Mouse (Mus musculus): ENCODE results near the gene Zmpste24. TPM values are rescaled to one million over a fixed set of nuclear protein-coding genes. Genes with fewer than 3 reads are reported as not detected.
A peak's percentile ranks its signal among the peaks of the same experiment; 100 is the strongest.

Gene Zmpste24
- polyA plus RNA-seq, 1 experiment from 2014 or later, result 26.6 TPM

GRCm38 (mm10) chr4:121014594-121015267 lies 83.3 kb downstream of the Zmpste24 start:
- no peak overlapping the region for H3K9ac ChIP-seq (replicated peaks)
- H3K4me2 ChIP-seq (replicated peaks), result peak overlapping the region; percentile 66; the same call in 1 of the 2 replicates
- no peak for ATAC-seq (replicated peaks)
- 88% methylated on average over 10 of the region's 10 CpGs for WGBS
- H3K27me3 ChIP-seq, result no peaks in the 10 kb centered on the region
- peaks cover 23% of the 10 kb centered on the region for H3K4me1 ChIP-seq
- no peak overlapping the region for H3K4me3 ChIP-seq
- H3K9me3 ChIP-seq, result no peaks in the 10 kb centered on the region
- H3K27ac ChIP-seq (replicated peaks), result no peak overlapping the region
- no peaks in the 10 kb centered on the region for H3K36me3 ChIP-seq

- Histone ChIP-seq H3K9ac (replicated peaks) (no peak overlapping the region), H3K27me3 (no peaks in the 10 kb centered on the region), H3K4me1 (peaks cover 26% of the 10 kb centered on the region), H3K4me2 (replicated peaks) (no peak overlapping the region), H3K9me3 (no peaks in the 10 kb centered on the region), H3K4me3 (no peak overlapping the region), H3K27ac (replicated peaks) (no peak overlapping the region), H3K36me3 (no peaks in the 10 kb centered on the region)
- ATAC-seq (replicated peaks), result no peak
- 87% methylated on average over 11 of the region's 11 CpGs for WGBS
These were observed 87.1 kb downstream of the Zmpste24 start for GRCm38 (mm10) chr4:121010770-121011549.

Other genes starting within 250 kb of the Zmpste24 start
- gene Rims3, start 243.4 kb downstream of the Zmpste24 start, polyA plus RNA-seq (2015; fragmentation: Nextera tagmentation; extraction: Ambion mirVana), result 9.3 and 10.7 TPM in 2 replicates
- 43.4 and 46.3 TPM in 2 replicates for gene Exo5, start 173.2 kb downstream of the Zmpste24 start, polyA plus RNA-seq (2015; fragmentation: Nextera tagmentation; extraction: Ambion mirVana)
- 6.6 and 7.3 TPM in 2 replicates for gene Zfp69, start 146.5 kb downstream of the Zmpste24 start, polyA plus RNA-seq (2015; fragmentation: Nextera tagmentation; extraction: Ambion mirVana)
- 37.2 and 40.1 TPM in 2 replicates for gene Smap2, start 81.0 kb downstream of the Zmpste24 start, polyA plus RNA-seq (2015; fragmentation: Nextera tagmentation; extraction: Ambion mirVana)
- 3.2 and 5.9 TPM in 2 replicates for gene Col9a2, start 58.9 kb downstream of the Zmpste24 start, polyA plus RNA-seq (2015; fragmentation: Nextera tagmentation; extraction: Ambion mirVana)
- not detected in 2 replicates for gene Tmco2, start 11.0 kb upstream of the Zmpste24 start, polyA plus RNA-seq (2015; fragmentation: Nextera tagmentation; extraction: Ambion mirVana)
- 30.5 and 34.7 TPM in 2 replicates for gene Rlf, start 116.8 kb upstream of the Zmpste24 start, polyA plus RNA-seq (2015; fragmentation: Nextera tagmentation; extraction: Ambion mirVana)
- gene Gm12888, start 226.7 kb upstream of the Zmpste24 start, polyA plus RNA-seq (2015; fragmentation: Nextera tagmentation; extraction: Ambion mirVana), result not detected in 2 replicates

Measured in forebrain, embryonic 15.5 days (tissue).